Mouse (Mus musculus) retina, adult 2 months (tissue): ENCODE measurements around the gene Dvl1.

ENCODE experiments used
- DNase-seq: peaks from one replicate; pipeline ENCODE4 v3.0.0-alpha.2; 2012; ENCODE audit warnings: low read depth, low spot score

The Dvl1 gene

DNA sequence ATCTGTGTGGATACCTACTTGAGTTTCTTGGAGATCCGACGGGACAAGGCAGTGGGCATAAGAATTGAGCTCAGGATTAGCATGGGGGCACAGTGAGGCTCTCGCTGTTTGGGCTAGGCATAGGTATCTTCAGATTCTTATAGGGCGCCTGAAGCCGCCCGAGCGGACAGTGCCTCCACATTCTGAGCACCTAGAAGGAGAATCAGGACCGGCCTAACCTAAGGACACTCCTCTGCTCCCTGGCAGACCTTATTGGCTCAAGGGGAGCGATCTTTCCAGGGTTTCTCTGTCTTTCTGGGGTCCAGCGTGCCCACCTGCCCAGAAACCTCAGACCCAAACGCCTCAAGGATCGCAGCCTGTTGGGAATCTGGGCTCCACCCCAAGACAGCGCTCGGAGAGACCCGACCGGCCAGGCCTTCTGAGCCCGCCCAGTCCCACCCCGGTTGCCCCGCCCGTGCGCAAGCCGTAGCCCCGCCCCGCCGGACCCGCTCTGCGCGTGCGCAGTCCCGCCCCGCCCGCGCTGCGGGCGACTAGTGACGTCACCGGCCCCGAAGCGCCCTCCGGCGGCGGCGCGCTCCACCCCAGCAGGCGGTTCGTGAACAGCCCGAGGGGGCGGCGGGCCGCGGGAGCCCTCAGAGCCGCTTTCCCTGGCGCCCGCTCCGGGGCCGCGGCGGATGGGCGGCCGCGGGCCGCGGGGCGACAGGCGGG is at the start of gene Dvl1:
Dvl1 (plus strand) TSS at position 532 of the 708 bp plus-strand sequence.
- DNase-seq: peak; percentile 85

DNA sequence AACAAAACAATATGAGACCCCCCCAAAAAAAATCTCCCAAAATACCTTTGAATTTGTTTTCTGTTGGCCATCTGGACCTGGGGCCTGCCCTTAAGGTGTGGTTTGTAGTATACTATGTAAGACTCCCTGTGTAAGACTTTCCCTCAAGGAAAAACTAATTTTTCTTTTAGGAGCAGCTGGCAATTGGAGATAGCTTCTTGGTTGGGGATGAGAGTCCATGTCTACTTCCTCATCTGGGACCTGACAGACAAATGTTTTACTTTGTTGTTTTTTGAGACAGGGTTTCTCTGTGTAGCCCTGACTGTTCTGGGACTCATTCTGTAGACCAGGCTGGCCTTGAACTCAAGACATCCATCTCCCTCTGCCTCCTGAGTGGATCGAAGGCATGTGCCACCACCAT is 45.1 kb upstream of the Dvl1 start:
- DNase-seq: no peak

DNA sequence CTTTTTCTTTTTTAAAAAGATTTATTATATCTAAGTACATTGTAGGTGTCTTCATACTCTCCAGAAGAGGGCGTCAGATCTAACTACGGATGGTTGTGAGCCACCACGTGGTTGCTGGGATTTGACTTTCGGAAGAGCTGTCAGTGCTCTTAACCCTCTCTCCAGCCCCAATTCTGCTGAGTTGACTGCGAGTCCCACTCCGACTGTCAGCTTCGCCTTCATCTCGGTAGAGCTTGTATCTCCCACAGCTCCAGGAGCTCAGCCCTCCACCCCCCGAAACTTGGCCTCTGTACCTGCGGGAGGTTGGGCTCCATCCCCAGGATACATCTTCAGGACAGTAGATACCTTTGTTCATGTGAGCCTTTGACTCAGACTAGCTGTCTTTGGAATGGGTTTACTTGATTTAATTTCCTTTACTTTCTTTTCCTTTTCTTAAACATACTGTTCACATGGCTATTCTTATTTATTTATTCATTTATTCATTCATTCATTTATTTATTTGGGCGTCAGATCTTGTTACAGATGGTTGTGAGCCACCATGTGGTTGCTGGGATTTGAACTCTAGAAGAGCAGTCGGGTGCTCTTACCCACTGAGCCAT is 44.4 kb upstream of the Dvl1 start, which contains the start of gene Mrpl20:
Mrpl20 (plus strand) TSS at position 138 of the 599 bp plus-strand sequence.
- DNase-seq: no peak

DNA sequence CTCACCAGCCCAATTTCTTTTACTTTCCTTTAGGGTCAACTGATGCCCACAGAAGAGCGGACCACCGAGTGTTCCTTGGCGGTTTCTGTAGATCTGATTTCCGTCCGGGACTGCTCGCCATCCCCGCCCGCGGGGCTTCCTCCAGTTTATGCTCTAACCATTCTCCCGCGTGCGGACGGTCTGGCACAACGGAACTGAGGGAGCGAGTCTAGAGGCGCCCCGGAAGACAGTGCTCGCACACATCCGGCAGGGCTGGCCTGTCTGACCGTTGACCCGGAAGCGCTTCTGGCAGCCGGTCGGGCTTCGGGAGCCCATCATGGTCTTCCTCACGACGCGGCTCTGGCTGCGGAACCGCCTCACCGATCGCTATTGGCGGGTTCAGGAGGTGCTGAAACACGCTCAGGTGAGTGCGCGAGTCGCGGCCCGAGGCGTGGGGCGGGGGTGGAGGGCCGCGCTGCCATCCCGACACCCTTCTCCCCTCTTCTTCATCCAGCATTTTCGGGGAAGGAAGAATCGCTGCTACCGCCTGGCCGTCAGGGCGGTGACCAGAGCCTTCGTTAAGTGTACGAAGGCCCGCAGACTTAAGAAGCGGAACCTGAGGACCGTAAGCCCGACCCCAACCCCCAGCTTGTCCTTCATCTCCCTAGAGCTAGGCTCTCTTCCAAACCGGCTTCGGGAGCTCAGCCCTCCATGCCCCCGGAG is 43.7 kb upstream of the Dvl1 start:
- peak; percentile 91 for DNase-seq

DNA sequence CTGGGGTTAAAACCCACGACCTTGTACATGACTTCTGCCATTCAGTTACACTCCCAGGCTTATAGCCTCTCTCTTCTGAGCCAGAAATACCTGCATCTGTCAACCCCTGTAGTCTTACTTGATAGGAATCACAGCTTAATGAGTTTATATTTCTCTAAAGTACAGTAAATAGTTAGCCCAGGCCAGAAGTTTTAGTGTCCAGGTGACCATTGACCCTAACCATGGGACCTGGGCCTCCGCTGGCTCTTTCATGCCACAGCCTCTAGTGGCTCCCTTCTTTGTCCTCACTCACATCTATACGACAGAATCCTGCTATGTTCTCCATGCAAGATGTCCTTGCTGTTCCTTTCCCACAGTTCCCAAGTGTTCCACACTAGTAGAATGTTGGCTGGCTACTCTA is 39.4 kb upstream of the Dvl1 start:
- no peak for DNase-seq

DNA sequence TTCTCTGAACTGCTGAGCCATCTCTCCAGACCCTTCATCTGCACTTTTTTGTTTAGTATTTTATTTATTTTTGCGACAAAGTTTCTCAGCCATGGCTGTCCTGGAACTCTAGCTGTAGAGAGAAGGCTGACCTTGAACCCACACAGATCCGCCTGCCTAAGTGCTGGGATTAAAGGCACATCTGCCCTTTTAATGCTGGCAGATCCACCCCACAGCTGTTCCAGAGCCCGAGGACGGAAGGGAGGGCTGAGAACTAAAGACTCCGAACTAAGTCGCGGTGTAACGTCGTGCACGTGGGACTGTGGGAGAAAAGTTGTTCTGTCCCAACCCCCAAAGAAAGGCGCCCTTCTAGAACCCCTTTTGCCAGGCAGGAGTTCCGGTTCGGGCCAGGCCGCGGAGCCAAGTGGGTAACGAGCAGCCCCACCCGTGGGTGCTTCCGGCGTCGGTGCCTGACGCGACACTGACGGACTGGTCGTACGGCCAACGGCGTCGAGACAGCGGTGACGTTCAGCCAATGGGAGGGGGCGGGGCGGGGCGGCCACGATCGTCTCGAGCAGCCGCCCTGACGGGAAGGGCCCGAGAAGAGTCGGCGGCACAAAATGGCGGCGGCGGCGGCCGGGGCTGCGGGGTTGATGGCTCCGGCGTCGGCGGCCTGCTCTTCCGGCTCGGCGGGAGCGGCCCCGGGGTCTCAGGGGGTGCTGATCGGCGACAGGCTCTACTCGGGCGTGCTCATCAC is 35.1 kb upstream of the Dvl1 start, which contains the start of gene Ccnl2:
Ccnl2 (plus strand) TSS at position 561 of the 736 bp plus-strand sequence.
- peak; percentile 90 for DNase-seq

DNA sequence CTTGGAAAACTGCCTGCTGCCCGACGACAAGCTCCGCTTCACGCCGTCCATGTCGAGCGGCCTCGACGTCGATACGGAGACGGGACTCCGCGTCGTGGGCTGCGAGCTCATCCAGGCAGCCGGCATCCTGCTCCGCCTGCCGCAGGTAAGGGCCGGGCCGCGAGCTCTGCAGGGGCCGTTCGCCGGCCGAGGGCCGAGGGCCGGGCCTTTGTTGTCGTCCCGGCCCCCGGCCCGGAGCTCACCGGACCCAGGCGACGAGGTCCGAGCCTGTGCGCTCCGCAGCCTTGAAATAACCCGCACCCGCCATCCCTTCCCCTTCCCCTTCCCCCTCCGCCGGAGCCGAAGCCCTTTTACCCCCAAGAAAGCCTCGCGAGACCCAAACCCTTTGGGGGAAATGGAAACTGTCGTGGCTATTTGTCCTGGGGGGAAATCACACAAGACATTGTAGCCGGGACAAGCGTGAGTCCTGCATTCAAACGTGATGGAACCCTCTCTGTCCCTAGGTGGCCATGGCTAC is 34.5 kb upstream of the Dvl1 start:
- DNase-seq: no peak

DNA sequence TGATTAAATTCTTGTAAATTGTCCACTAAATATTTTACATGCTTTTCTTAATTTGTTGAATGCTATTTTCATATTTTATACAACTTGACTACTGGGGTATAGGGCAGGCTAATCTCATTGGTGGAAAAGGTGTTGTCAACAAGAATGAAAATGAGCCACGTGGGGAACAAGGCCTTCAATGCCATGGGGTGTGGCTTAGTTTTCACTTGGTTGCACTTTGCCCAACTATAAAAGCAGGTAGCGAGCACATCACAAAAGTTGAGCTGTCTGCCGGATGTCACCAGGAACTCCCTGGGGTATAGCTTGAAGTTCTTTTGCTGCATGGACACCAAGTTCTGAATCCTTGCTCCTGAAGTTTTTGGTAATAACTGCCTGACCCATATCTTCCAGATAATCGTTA is 29.7 kb upstream of the Dvl1 start:
- no peak for DNase-seq

DNA sequence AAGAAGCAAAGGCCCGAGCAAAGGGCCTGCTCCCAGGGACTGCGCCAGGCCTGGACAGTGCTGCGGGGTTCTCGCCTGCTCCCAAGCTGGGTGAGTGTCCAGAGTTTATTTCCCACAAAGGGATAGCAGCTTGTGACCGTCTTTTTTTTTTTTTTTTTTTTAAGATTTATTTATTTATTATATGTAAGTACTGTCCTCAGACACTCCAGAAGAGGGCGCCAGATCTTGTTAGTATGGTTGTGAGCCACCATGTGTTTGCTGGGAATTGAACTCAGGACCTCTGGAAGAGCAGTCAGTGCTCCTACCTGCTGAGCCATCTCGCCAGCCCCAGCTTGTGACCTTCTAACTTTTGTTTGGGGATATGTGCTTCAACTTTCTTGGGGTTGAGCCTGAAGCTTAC is 26.2 kb upstream of the Dvl1 start:
- no peak for DNase-seq

DNA sequence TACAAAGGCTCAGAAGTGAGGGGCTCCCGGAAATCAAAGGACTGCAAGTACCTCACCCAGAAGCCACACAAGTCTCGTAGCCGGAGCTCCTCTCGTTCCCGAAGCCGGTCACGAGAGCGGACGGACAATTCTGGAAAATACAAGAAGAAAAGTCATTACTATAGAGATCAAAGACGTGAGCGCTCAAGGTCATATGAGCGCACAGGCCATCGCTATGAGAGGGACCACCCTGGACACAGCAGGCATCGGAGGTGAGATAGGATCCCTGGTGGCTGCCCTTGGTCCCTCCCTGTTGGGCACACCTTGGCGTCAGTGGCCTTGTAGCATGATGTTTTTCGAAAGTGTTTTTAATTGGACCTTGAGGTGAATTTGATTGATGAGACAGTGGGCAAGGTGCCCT is 23.8 kb upstream of the Dvl1 start:
- DNase-seq: no peak

DNA sequence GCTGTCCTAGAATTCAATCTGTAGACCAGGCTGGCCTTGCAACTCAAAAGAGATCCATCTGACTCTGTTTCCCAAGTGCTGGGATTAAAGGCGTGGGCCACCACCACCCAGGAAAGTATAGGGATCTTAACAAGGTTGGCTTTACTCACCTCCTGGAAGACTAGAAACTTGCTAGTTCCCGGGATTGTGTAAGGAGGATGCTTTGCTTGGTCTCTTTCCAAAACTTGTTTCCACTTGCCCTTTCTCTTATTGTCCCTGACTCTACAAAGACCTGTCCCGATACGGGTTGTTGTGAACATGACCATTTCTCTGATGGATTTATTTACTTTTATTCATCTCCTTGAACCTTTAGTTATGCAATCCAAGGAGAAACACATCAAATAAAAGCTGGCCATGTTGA is 17.3 kb upstream of the Dvl1 start:
- DNase-seq: no peak

DNA sequence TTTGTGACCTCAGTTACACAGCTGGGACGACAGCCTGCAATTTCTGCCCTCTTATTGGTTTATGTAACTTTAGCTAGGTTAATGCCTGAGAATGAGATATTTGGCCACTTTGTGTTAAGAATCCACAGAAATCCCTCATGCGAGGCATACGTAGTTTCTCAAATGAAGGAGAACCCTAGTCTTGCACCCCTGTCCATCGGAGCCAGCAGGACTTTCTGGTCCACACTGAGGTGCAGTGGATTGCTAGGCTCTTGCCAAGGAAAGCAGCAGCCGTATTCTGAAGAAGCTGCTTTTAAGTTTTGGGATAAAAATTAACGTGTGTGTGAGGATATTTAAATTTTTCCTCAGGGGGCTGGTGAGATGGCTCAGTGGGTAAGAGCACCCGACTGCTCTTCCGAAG is 16.6 kb upstream of the Dvl1 start:
- no peak for DNase-seq

DNA sequence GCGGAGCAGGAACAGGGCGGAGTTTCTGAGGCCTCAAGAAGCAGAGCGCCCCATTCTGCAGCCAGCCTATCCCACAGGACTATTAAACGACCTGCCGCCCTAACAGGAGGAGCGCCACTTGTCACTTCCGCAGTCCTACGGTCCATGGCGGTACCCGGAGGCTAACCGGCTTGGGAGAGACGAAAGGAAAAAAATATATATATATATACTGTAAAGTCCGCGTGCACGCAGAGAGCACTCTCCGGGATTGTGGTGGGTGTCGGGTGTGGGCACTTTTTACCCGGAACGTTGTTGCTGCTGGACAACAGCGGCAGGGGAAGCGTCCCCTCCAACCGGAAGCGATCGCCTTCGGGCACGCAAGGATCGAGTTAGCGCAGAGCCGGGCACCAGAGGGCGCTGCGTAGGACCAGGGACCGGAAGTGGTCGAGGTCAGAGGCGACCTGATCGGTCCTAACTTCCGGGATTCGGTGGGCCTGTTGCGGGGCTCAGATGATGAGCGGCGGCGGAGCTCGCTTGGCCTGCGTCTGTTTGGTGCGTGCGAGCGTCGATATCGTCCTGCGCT is 15.9 kb upstream of the Dvl1 start, which contains the start of gene Aurkaip1:
Aurkaip1 (plus strand) TSS at position 68 of the 562 bp plus-strand sequence.
- DNase-seq: peak; percentile 90

DNA sequence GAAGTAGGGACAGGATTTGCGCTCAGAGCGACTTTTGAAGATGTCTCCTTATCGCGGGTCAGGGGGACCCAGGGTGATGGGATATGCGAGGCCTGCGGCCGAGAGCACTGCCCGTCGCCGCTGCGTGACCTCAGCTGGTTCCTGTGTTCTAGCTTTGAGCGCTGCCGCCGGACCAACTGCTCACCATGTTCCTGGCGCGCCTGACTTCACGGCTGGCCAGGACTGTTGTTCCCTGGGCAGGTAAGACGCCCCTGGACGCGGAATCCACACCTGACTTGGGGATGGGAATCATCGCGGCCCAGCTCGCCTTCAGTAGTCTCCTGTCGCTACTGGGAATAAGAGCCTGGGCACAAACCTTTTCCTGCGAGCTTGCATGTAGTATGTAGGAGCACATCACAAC is 15.4 kb upstream of the Dvl1 start:
- no peak for DNase-seq

DNA sequence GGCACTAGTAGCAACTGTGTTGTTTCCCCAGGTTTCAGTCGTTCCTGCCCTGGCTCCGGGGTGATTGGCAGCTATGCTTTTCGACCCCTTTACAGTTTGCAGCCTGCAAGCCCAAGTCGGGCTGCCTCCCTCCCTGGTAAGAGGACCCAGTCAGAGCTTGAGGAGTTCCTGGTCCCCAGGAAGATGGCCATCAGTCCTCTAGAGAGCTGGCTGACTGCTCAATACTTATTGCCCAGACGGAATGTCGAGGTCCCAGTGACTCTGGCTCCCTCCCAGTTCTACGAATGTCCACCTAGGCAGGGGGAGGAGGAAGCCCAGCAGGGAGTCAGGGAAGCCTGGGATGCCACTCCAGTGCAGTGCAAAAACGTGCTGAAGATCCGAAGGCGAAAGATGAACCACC is 14.9 kb upstream of the Dvl1 start:
- DNase-seq: no peak

DNA sequence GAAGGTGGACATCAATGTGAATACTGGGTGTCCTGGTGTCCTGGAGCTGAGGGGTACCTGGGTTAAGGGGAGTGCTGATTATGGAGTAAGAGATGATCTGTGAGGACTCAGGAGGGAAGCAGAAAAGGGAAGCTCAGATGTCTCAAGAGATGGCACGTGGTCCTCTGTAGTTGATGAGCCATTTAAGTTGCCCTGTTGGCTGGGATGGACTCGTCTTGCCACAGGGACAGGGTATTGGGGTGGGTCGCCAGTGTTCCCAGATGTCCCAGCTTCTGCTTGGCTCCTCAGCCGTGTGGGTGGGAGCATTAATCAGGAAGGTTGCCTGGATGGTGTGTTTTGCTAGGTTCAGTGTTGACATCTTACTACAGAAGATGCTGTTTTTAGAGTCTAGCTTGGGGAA is 14.0 kb upstream of the Dvl1 start:
- no peak for DNase-seq

DNA sequence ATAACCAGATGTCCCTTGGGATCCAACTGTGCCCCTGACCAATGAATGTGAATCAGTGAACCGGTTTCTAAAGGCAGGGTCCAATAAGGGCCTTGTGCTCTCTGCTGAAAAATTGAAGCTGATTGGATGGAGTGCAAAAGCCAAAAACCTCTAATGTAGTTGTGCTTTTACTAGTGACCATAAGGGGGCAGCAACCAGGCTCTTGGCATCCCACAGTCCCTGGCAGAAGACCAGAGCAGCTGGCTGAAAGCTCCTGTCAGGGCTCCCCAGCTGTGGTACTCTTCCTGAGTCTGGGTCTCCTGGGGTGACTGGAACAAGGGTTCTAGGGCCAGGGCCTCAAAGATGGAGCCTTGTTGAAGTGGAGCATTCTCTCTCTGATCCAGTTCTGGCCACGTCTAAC is 13.4 kb upstream of the Dvl1 start:
- DNase-seq: peak; percentile 55

DNA sequence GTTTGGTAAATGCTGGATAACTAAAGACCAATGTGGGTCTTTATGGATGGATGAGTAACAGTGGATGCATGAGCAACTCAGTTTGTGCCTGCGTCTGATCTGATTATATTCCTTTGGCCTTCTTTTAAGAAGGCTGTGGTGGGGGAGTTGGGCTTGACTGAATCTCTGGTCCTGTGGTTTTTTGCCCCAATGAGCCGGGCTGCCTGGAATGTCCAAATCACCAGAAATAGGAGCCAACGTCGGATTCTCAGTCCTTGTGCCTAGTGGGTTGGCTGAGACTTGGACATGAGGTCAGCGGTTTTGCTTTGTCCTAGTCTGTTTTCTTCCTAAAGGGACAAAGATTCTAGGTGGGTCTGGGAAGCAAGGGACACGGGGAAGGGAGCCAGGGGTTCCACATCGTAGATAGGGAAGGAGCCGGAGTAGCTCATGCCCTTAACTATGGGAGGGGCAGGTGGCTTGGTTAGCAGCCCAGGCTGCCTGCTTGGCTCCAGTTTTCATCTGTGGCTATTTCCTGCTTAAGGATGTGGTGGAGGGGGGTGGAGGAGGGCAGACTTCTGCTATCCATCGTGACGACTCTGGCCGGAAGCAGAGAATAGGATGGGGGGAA is 9.7 kb upstream of the Dvl1 start:
- DNase-seq: no peak

DNA sequence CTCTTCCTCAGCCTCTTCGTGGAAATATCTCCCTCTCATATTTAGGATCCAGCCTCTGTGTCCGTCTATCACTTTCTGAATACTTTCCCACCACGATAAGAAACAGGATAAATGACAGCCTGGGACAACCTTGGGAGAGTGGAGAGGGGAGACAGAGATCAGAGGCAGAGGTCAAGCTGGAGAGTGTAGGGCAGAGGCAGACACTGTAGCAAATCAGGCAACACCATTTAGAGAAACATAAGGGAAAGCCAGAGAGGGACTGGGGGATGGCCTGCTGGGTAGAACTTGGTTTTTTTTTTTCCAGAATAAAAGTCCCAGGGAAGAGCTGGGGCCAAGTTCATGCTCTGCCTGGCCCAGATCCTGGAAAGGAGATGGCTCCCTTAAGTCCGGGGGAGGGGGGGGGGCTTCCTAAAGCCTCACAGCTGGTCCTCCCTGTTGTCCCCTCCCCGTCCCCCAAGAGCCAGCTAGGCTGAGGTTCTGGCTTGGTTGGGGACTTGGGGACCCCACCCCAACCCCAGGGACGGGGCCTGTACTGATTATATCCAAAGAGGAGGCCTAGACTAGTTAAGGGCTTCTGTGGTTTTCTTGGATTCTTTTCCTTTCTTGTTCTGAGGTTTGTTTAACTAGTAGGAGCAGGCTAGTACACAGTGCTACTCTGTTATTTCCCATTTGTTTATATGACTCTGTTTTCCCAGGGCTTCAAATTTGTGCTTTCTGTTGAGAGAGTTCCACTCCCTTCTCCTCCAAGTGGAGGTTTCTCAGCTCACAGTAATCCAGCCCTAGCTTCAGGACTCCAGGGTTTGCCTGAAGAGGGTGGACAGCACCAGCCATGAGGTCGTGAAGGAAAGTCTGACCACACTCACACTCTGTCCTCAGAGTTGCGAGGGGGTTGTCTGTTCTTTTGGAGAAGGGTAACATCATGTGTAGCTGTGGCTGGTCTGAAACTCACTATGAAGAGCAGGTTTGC is 8.7 kb upstream of the Dvl1 start:
- DNase-seq: no peak

DNA sequence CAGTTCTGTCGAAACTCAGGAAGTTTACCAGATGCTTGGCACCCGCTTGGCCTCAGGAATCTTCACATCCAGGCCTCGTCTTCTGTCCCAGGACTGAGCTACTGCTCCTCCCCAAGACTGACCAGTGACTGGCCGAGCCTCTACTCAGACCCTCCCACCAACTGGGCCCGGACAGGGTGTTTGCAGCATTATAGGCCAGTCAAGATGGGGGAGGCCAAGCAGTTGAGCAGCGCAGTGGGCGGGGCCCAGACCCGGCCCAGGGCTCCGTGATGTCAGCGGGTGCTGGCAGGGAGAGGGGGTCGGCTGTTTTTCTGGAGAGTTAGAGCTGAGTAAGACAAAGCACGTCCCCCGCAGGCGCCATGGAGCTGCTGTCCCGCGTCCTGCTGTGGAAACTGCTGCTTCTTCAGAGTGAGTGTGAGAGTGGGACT is 7.7 kb upstream of the Dvl1 start, which contains the start of gene Mxra8:
Mxra8 (plus strand) TSS at position 198 of the 428 bp plus-strand sequence.
- DNase-seq: no peak
